Mouse (Mus musculus): ENCODE measurements at regions not wholly inside any gene's neighbourhood (a gene's known extent, or its start where the extent isn't known, plus 50 kb on each side); places are given as distances from the start of the nearest gene placed in this dataset.
A peak's percentile ranks its signal among the peaks of the same experiment; 100 is the strongest.

GRCm38 (mm10) chr10:118501571-118501970 lies 60.7 kb downstream of the Ifng start:
- Histone ChIP-seq H3K27ac (no peak overlapping the region), H3K27me3 (ENCODE audit: control insufficient read depth, insufficient read depth, low read length) (no peaks in the 10 kb centered on the region)
- TF ChIP-seq EP300 (IDR thresholded peaks at IDR 0.05; ENCODE audit: low read depth) (no peak), CTCF (IDR thresholded peaks at IDR 0.05; ENCODE audit: low read depth) (no peak)

GRCm38 (mm10) chr10:118504811-118505210 lies 64.0 kb downstream of the Ifng start:
- ATAC-seq (ENCODE audit: insufficient read depth), result no peak
- no peaks in the 10 kb centered on the region for H3K4me1 ChIP-seq (replicated peaks; ENCODE audit: control insufficient read depth in 2 of 2, insufficient read depth in 2 of 2, low read length in 1 of 2)
- H3K27ac ChIP-seq, result no peak overlapping the region
- WGBS (ENCODE audit: insufficient replicate concordance), result 54% methylated on average over 4 of the region's 4 CpGs
- DNase-seq (ENCODE audit: low read depth in 3 of 3, low spot score in 3 of 3), result no peak
- no peaks in the 10 kb centered on the region for H3K27me3 ChIP-seq (ENCODE audit: control insufficient read depth, insufficient read depth, low read length)
- no peak overlapping the region for H3K4me2 ChIP-seq (ENCODE audit: low read depth)
- H3K9ac ChIP-seq (replicated peaks), result no peak overlapping the region
- H3K4me3 ChIP-seq (ENCODE audit: insufficient read depth in 1 of 2, low read depth in 2 of 2, low read length in 2 of 2), result no peak overlapping the region
- TF ChIP-seq EP300 (IDR thresholded peaks at IDR 0.05; ENCODE audit: low read depth) (no peak), CTCF (IDR thresholded peaks at IDR 0.05; ENCODE audit: low read depth) (no peak)
- no peaks in the 10 kb centered on the region for H3K9me3 ChIP-seq (ENCODE audit: control insufficient read depth, low read length)
- H3K36me3 ChIP-seq (replicated peaks; ENCODE audit: control insufficient read depth, insufficient read depth, low read depth), result no peaks in the 10 kb centered on the region

More at GRCm38 (mm10) chr10:118501571-118501970, 60.7 kb downstream of the Ifng start:
- WGBS (ENCODE audit: insufficient replicate concordance), result 48% methylated on average over 3 of the region's 3 CpGs
- Histone ChIP-seq H3K4me1 (replicated peaks; ENCODE audit: control insufficient read depth in 2 of 2, insufficient read depth in 2 of 2, low read length in 1 of 2) (no peaks in the 10 kb centered on the region), H3K9me3 (ENCODE audit: control insufficient read depth, low read length) (no peaks in the 10 kb centered on the region), H3K9ac (replicated peaks) (no peak overlapping the region), H3K4me2 (ENCODE audit: low read depth) (no peak overlapping the region), H3K4me3 (ENCODE audit: insufficient read depth in 1 of 2, low read depth in 2 of 2, low read length in 2 of 2) (no peak overlapping the region), H3K36me3 (replicated peaks; ENCODE audit: control insufficient read depth, insufficient read depth, low read depth) (no peaks in the 10 kb centered on the region)
- DNase-seq (ENCODE audit: low read depth in 3 of 3, low spot score in 3 of 3) (no peak), ATAC-seq (ENCODE audit: insufficient read depth) (no peak)

DNA sequence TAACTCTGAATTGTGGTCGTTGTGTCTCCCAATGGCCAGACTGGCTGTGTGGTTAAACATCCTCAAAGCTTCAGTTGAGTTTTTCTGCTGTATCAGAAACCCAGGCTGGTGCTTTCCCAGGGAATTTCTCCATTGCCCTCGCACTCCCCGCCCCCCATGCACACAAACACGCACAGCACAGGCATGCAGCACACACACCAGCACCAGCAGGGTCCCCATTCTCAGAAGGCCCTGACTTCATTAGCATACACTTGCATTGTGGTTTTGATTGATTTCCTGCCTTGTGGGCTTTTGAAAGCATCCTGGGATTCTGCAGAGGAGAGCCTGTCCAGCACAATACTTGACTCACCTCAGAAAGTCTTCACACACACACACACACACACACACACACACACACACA lies 65.3 kb downstream of the Ifng start:
- 39% methylated on average over 4 of the region's 4 CpGs for WGBS (ENCODE audit: insufficient replicate concordance)
- DNase-seq (ENCODE audit: low read depth in 3 of 3, low spot score in 3 of 3), result no peak
- TF ChIP-seq EP300 (IDR thresholded peaks at IDR 0.05; ENCODE audit: low read depth) (no peak), CTCF (IDR thresholded peaks at IDR 0.05; ENCODE audit: low read depth) (no peak)
- Histone ChIP-seq H3K36me3 (replicated peaks; ENCODE audit: control insufficient read depth, insufficient read depth, low read depth) (no peaks in the 10 kb centered on the region), H3K4me1 (replicated peaks; ENCODE audit: control insufficient read depth in 2 of 2, insufficient read depth in 2 of 2, low read length in 1 of 2) (no peaks in the 10 kb centered on the region), H3K9me3 (ENCODE audit: control insufficient read depth, low read length) (no peaks in the 10 kb centered on the region), H3K27ac (no peak overlapping the region), H3K9ac (replicated peaks) (no peak overlapping the region), H3K27me3 (ENCODE audit: control insufficient read depth, insufficient read depth, low read length) (no peaks in the 10 kb centered on the region), H3K4me3 (ENCODE audit: insufficient read depth in 1 of 2, low read depth in 2 of 2, low read length in 2 of 2) (no peak overlapping the region), H3K4me2 (ENCODE audit: low read depth) (no peak overlapping the region)
- no peak for ATAC-seq (ENCODE audit: insufficient read depth)

DNA sequence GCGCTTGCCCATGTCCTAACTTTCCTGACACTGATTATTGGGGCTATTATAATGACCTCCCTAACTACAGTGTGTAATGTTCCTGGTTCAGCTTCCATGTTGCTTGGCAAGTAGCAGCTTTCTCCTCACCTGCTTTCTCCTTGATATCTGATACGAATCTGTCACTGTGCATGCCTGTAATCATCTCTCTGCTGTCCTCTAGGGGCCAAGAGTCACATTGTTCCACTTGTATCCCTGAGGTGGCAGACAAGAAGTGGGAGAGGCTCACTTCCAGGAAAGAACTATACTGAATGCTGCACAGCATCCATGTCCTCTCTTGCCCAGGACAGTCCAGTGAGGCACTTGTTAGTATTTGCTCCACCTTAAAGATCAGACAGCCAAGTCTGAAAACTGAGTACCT lies 66.8 kb downstream of the Ifng start:
- H3K4me2 ChIP-seq (ENCODE audit: low read depth), result no peak overlapping the region
- no peaks in the 10 kb centered on the region for H3K4me1 ChIP-seq (replicated peaks; ENCODE audit: control insufficient read depth in 2 of 2, insufficient read depth in 2 of 2, low read length in 1 of 2)
- H3K27me3 ChIP-seq (ENCODE audit: control insufficient read depth, insufficient read depth, low read length), result no peaks in the 10 kb centered on the region
- WGBS (ENCODE audit: insufficient replicate concordance), result 39% methylated on average over 2 of the region's 2 CpGs
- H3K9me3 ChIP-seq (ENCODE audit: control insufficient read depth, low read length), result no peaks in the 10 kb centered on the region
- H3K27ac ChIP-seq, result no peak overlapping the region
- H3K36me3 ChIP-seq (replicated peaks; ENCODE audit: control insufficient read depth, insufficient read depth, low read depth), result no peaks in the 10 kb centered on the region
- H3K4me3 ChIP-seq (ENCODE audit: insufficient read depth in 1 of 2, low read depth in 2 of 2, low read length in 2 of 2), result no peak overlapping the region
- TF ChIP-seq CTCF (IDR thresholded peaks at IDR 0.05; ENCODE audit: low read depth), result peak; percentile 44; the same call in 1 of the 2 replicates
- TF ChIP-seq EP300 (IDR thresholded peaks at IDR 0.05; ENCODE audit: low read depth), result no peak
- no peak overlapping the region for H3K9ac ChIP-seq (replicated peaks)
- DNase-seq (ENCODE audit: low read depth in 3 of 3, low spot score in 3 of 3) (no peak), ATAC-seq (ENCODE audit: insufficient read depth) (no peak)

GRCm38 (mm10) chr10:118516839-118517238 lies 76.0 kb downstream of the Ifng start:
- WGBS (ENCODE audit: insufficient replicate concordance), result 68% methylated on average over 3 of the region's 3 CpGs
- Histone ChIP-seq H3K4me3 (ENCODE audit: insufficient read depth in 1 of 2, low read depth in 2 of 2, low read length in 2 of 2) (no peak overlapping the region), H3K9ac (replicated peaks) (no peak overlapping the region), H3K9me3 (ENCODE audit: control insufficient read depth, low read length) (no peaks in the 10 kb centered on the region), H3K36me3 (replicated peaks; ENCODE audit: control insufficient read depth, insufficient read depth, low read depth) (no peaks in the 10 kb centered on the region), H3K4me2 (ENCODE audit: low read depth) (no peak overlapping the region), H3K27ac (no peak overlapping the region), H3K4me1 (replicated peaks; ENCODE audit: control insufficient read depth in 2 of 2, insufficient read depth in 2 of 2, low read length in 1 of 2) (no peaks in the 10 kb centered on the region), H3K27me3 (ENCODE audit: control insufficient read depth, insufficient read depth, low read length) (no peaks in the 10 kb centered on the region)
- TF ChIP-seq CTCF (IDR thresholded peaks at IDR 0.05; ENCODE audit: low read depth) (no peak), EP300 (IDR thresholded peaks at IDR 0.05; ENCODE audit: low read depth) (no peak)
- DNase-seq (ENCODE audit: low read depth in 3 of 3, low spot score in 3 of 3) (no peak), ATAC-seq (ENCODE audit: insufficient read depth) (no peak)

Data from liver, embryonic 14.5 days (tissue).